Mouse (Mus musculus) cerebellum, adult 2 months (tissue): ENCODE measurements around the gene Mxd4.

Experiments used
- CTCF ChIP-seq: fragments of 200-500 bp; IDR thresholded peaks from 2 replicates; pipeline ENCODE4 v1.5.1; 2011; ENCODE audit warnings: low read depth, mild to moderate bottlenecking, control low read depth, low read length, moderate library complexity, borderline replicate concordance; ENCODE audit not compliant: insufficient read depth
- POLR2A ChIP-seq: fragments of 200-500 bp; IDR thresholded peaks from 2 replicates; pipeline ENCODE4 v1.6.1; 2011; ENCODE audit warnings: low read length, control low read depth, borderline replicate concordance; ENCODE audit not compliant: insufficient read depth

DNA sequence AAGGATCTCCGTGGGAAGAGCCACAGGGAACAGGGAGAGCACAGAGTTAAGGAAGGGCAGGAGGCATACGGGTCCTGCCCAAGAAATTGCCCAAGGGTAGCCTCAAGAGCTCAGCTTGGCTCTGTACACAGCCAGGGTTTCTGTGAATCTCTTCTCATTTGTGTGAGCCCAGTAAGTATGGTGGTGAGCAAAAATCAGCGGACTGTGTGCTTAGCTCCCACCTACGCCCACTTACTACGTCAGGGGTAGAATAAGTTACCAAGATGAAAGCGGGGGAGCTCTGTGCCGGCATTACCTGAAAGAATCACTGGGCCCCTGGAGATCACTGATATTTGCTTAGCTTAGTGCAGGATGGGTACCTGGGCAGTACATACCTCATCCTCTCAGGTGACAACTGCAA lies 28.5 kb upstream of the Mxd4 start:
- TF ChIP-seq CTCF (no peak), POLR2A (no peak)
